Mouse (Mus musculus): ENCODE data around the gene Prkg1. TPM values are rescaled to one million over a fixed set of nuclear protein-coding genes. Genes with fewer than 3 reads are reported as not detected.
"Not testable (repeated sequence)": the region's sequence is repeated elsewhere in the genome, so short reads cannot be mapped to it uniquely, and the experiment has no call there.

Gene Prkg1
- total RNA-seq, 2 experiments from 2014 or later, result not detected

DNA sequence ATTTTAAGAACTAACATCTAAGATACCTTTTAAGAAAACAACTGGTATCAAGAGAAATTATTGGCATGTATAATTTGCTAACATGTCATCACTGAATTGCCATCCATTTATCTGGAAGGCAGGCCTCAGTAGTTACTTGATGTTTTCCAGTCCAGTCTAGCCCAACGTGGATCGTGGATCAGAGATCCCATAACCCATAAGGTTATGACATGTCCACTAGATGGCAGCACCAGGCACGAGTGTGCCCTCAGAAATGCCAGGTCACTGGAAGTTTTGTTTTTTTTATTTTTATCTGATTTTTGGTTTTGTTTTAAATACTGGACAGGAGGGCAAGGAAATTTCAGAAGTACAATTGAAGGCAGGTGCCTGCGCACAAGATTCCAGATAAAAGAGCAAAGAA is 422.7 kb downstream of the Prkg1 start:
- 0 out of 2 replicates have a peak, but pooled peaks have one; percentile 54 for ATAC-seq (replicated peaks; ENCODE audit: low FRiP score, poor library complexity, severe bottlenecking)

DNA sequence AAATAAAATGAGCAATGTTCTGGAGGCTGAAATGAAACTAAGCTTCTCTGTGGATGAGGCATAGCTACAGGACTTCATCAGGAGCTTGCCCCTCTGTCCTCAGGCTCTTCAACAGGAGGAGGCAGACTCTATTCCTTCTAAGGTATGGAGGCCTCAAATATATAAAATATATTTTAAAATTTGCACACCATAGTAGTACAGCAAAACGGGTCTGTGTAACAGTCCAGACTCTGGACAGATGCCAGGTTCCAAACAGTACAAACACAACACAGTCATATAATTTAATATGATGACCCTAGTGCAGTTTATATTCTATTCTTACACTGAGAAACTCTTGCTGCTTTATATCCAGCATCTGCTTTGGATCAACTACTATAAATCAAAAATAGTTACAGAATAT is 423.9 kb downstream of the Prkg1 start:
- no peak for ATAC-seq (replicated peaks; ENCODE audit: low FRiP score, poor library complexity, severe bottlenecking)

DNA sequence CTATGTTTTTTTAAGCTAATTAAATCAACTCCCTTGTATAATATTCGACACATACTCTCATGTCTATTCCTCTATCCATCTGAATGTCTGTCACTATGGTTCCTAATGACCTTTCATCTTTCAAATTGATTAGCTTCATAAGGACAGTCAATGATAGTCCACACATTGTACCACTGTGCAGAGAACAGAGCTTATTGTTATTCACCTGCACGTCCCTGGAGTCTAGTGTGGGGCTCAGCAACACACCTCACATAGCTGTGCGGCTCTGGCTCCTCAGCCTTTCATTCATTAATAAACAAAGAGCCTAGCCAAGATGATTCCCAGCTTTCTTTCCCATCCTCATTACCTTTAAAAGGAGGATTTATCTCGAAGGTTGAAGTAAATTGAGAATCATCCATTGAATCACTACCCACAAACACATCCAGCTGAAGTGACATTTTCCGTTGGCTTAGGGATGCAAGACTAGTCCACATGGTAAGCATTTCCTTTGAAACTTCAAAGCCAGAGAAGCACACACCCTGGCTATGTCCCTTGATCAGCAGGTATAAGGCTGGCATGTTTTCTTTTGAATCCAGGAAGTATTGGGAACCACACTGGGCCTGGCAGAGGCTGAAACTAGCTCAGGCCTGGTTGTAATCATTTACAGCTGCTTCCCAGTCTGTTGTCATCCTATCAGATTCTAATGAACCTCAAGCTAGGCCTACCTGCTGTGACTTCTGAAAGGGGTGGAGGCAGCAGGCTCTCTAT is 426.3 kb downstream of the Prkg1 start:
- no peak for ATAC-seq (replicated peaks; ENCODE audit: low FRiP score, poor library complexity, severe bottlenecking)

DNA sequence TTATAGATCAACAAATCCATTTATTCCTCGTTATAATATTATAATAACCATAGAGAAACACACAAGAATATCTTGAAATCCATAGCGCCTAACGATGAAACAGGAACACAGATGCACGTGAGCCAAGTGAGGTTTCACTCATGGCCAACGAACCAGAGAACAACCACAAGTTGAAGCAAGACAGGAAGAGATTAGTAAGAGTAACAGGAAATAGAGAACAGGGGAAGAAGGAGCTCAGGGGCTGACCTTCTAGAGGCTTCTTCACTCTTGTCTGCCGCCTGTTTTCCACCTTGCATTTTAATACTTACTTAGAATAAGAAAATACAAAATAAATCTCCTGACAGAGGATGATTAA is 427.0 kb downstream of the Prkg1 start:
- ATAC-seq (replicated peaks; ENCODE audit: low FRiP score, poor library complexity, severe bottlenecking), result no peak

DNA sequence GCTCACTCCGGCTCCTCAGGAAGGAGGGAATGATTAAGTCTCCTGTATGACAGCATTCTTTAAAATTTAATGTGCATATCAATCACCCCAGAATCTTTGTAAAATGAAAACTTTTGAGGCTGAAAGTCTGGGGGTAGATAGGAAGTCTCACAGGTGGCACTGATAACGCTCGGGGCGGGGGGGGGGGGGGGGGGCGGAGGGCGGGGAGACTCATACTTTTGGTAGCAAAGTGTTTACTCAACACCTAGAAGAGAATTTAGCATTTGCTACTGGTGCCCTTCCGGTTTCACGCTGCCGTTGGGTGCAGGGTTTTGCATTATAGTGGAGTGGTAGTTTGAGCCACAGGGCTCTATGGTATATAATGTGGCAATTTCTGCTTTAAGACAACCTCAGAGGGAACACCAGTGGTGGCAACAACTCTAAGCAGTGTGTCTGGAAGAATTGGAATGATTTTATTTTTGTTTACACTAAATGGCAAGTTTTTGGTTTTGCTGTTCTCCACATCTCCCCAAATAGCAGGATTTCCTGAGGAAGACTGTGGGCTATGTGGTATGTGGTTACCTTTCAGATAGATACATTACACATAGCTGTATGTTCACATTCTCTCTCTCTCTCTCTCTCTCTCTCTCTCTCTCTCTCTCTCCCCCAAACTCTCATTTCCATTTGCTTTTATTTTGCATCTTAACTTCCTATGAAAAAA is 427.5 kb downstream of the Prkg1 start:
- no peak for ATAC-seq (replicated peaks; ENCODE audit: low FRiP score, poor library complexity, severe bottlenecking)

DNA sequence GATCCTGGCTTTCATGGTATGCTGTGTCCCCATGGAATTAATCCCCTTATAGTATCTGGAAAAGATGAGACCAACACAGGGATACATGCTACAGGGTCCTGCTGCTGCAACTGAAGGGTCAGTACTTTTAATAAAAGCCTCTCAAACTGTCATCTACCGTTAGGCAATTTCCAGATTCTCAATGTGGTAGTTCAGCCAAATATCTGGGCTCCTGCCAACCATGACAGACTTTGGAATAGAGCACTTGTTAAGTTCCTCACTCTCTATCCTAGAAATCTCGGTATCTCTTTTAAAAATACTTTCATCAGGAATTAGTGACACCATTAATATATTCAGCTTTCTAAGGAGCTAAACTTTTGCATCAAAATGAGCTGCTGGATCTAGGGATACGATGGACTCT is 428.5 kb downstream of the Prkg1 start:
- ATAC-seq (replicated peaks; ENCODE audit: low FRiP score, poor library complexity, severe bottlenecking), result no peak

DNA sequence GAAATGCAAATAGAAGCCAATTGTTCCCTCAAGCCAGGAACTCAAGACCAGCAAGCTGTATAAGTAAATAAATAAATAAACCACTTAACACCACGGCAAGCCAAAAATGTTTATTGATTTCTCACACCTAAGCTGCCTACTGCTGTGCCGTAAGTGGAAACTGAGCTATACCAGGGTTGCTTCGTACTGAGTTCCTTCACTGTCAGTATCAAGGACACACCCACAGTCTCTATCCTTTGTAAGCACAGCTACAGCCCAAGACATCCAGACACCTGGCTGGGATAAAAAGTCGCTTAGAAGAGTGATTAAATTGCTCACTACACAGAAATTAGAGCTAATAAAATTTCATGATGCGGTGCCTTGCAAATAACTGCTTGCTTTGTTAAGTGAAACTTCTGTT is 434.9 kb downstream of the Prkg1 start:
- no peak for ATAC-seq (replicated peaks; ENCODE audit: low FRiP score, poor library complexity, severe bottlenecking)

DNA sequence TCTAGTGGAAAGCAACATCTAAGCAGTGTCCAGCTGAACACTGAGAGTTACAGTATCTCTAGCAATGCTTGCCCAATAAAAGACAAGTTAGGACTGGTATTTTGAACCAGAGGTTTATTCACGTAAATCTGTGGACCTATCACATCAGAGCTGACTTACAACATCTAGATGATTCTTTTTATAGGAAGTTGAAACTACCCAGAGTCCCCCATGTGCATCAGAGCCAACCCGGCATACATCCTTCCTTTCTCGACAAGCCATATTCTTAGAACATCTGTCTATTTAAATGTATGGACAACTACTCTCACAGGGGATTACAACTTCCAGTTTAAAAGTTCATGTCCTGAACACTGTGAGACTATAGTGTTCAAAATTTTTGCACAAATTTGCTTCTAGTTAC is 460.1 kb downstream of the Prkg1 start:
- no peak for ATAC-seq (replicated peaks; ENCODE audit: low FRiP score, poor library complexity, severe bottlenecking)

DNA sequence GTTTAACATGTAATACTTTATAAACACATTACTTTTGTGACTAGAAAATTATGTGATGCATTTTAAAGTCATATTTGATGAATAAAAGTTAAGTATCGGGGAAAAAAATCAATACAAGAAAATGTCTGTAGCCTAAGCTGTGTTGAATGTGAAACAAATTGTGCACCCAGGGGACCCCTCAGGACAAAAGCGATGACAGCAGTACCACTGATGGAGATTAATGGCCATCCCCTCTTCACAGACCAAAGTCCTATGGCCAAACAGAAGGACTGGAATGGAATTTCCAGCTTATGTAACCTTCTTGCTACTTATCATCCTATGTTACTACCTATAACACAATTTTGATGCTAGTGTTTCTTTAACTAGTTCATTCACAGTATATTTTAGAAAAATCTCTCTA is 473.6 kb downstream of the Prkg1 start:
- no peak for ATAC-seq (replicated peaks; ENCODE audit: low FRiP score, poor library complexity, severe bottlenecking)

DNA sequence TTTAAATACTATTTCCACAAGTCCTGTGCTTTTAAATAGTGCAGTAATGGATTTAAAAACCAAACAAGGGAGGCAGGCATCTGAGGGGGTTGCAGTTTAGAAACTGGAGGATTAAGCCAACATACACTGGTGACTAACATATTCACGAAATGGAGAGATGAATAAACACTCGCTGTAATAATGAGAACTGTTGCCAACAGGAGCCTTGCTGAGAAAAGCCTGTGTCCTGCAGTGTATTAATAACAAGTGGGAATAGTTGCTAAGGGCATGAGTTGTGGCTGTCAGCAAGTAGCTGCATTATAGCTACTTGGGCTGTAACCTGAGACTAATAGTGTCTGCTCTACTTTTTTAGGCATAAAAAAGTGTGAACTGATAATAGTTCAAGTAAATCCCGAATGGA is 480.3 kb downstream of the Prkg1 start:
- ATAC-seq (replicated peaks; ENCODE audit: low FRiP score, poor library complexity, severe bottlenecking), result no peak

DNA sequence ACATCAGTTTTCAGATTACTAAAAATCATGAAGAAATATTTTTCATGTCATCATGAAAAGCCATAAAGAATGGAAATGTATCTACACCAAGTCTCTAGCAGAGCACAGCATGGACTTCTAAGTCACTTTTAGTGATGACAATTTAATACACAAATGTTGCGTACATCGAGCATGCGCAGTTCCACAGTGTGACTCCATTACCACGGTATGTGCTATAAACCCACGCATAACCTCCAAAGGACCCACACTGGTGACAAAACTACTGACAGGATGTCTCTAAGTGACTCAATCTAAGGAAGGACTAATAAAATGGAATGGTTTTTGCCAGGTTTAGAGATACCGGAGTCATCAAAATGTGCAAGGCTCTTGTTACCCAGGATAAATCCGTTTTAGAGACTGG is 480.7 kb downstream of the Prkg1 start:
- ATAC-seq (replicated peaks; ENCODE audit: low FRiP score, poor library complexity, severe bottlenecking), result no peak

DNA sequence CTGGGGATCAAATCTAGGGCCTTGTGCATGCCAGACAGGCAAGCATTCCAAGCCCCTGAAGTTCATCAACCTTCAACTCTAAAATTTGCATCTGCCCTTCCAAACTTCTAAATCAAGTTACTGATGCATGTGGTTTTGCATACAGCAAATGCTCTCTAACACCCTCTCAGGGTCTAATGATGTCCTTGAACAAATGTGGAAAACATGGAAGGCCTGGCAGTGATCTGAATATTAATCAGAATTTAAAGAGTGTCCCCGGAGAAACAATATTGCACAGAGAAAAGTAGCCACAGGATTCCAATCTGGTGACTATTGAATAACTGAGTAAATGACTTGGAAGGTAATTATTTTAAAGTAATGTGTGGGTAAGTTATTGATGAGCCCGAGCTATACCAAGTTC is 481.2 kb downstream of the Prkg1 start:
- ATAC-seq (replicated peaks; ENCODE audit: low FRiP score, poor library complexity, severe bottlenecking), result no peak

DNA sequence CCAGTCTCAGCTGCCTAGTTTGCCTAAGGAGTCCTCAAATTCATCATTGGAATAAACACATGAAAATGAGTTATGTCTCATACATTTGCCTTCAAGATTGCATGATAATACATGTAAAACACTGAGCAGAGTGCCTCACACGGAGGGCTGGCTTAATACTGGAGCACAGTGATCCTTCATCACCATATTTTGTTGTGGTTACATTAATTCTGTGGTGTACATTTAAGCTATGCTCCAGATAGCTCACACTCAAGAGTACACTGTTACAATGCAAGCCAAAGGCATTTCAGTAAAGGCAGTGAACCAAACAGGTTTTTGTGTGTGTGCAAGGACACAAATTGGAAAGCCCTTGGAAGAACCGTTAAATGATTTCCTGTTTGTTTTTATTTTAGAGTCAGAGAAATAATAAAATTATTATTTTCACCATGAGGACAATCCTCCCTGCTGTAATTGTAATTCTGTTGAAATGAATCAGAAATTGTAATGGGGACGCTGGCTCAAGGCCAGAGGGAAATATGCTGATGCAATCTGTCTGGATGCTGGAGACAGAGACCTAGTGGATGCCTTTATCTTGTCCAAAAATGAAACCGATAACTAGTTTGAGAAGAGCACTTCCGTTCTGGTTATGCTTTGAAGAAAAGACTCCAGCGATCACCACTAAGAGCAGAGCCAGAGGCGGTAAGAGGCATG is 484.9 kb downstream of the Prkg1 start:
- ATAC-seq (replicated peaks; ENCODE audit: low FRiP score, poor library complexity, severe bottlenecking), result no peak

DNA sequence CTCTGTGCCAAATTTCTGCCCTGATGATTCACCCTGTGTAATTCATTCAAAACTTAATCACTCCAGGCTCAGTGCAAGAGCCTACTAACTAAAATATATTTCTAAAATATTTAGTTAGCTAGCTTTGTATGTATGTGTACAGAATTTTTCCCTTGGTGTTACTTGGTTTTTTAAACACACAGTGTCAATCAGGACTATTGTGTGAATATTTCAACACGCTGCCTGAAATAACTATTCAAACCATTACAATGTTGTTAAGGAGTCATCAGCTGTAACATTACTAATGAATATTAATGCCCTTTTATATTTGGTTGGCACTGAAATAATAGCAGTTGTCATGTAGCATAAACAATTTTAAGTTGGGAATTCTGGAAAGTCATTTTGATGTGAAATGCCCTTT is 502.4 kb downstream of the Prkg1 start:
- no peak for ATAC-seq (replicated peaks; ENCODE audit: low FRiP score, poor library complexity, severe bottlenecking)

DNA sequence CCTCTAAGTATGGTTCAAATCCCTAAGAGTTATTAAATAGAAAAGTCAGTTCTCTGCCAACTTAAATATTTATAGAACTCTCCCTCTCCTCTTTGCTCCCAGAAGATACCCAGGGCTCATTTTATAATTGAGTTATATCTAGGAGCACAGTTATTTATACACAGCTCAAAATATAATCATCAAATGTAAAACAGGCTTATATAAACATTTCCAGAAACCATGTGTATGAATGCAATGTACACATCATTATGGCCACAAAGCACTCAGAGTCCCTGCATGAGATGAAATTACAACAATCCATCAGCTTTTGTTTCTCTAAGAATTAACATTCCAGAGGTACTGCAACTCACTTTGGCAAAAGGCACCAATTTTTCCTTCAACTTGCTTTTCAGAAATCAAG is 504.3 kb downstream of the Prkg1 start:
- ATAC-seq (replicated peaks; ENCODE audit: low FRiP score, poor library complexity, severe bottlenecking), result no peak

DNA sequence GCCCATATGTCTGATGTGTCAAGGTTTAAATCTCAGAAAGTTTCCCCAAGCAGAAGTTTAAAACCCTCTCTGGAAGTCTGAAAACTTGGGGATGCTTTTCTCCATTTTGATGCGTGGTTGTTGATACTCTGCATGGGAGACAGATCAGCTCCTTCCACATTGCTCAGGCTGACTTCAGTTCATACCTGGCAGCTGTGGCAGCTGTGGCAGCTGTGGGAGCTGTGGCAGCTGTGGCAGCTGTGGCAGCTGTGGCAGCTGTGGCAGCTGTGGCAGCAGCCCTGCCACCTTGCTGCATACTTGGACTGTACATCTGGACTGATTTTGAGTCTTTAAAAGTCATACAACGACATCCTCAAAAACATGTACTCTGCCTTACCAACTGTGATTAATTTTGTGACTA is 509.1 kb downstream of the Prkg1 start:
- ATAC-seq (replicated peaks; ENCODE audit: low FRiP score, poor library complexity, severe bottlenecking), result no peak

DNA sequence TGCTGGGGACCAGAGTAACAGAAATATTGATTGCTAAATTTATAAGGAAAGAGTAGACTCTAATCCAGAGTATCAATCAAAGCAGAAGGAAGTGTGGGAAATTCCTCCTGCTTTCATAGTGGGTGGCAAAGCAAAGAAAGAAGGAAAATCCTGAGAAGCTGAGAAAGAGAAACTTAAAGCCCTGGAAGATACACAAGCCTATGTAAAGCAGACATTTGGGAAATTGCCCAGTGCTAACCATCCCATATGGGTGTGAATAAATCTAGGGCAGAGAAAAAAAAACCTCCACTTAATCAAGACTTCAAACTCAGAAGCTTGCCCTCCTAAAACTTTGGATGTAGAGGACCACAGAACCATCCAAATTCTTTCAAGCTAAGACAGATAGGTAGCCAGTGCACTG is 532.4 kb downstream of the Prkg1 start:
- no peak for ATAC-seq (replicated peaks; ENCODE audit: low FRiP score, poor library complexity, severe bottlenecking)

DNA sequence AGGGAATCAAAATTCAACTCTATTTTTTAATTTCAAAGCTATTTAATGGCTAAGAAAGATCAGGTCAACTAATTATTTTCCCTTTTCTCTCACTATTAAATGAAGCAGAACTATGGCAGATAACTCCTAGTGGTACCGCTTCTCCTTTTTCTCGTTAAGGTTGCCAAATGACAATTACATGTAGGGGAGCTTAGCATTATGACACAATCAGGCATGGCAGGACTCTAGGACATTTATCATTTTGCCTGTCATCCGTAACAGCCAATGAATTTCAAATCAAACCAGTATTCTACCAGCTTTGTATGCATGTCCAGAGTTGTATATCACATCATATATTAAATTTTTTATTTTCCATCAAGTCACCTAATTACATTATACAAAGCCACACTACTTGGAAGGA is 536.4 kb downstream of the Prkg1 start:
- ATAC-seq (replicated peaks; ENCODE audit: low FRiP score, poor library complexity, severe bottlenecking), result no peak

DNA sequence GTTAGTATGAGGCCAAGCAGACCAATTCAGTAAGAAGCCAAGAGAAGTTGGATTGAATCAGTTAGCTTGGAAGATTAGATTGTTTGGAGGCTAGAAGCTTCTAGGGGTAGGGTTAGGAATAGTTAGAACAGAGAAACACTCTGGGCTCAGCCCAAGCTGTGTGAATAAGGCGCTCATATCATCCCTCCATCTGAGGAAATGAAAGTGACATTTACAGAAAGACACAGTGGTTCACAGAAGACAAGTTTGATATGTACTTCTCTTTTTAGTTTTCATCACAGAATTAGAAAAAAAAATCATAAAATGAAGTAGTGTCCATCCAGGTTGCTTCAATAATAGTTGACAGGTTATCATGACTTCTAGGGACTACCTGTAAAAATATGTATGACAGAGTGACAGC is 541.4 kb downstream of the Prkg1 start:
- ATAC-seq (replicated peaks; ENCODE audit: low FRiP score, poor library complexity, severe bottlenecking), result no peak

DNA sequence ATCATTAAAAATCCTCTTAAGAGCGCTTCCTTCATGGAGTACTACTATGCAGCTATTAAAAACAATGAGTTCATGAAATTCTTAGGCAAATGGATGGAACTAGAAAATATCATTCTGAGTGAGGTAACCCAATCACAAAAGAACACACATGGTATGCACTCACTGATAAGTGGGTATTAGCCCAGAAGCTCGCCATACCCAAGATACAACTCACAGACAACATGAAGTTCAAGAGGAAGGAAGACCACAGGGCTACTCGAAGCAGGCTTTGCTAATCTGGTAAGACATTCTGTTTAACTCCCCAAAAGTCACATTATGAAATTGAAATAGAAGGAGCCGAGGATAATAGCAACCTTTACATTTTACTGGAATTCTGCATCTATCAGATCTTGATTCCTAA is 545.6 kb downstream of the Prkg1 start:
- ATAC-seq (replicated peaks; ENCODE audit: low FRiP score, poor library complexity, severe bottlenecking), result not testable (repeated sequence)

DNA sequence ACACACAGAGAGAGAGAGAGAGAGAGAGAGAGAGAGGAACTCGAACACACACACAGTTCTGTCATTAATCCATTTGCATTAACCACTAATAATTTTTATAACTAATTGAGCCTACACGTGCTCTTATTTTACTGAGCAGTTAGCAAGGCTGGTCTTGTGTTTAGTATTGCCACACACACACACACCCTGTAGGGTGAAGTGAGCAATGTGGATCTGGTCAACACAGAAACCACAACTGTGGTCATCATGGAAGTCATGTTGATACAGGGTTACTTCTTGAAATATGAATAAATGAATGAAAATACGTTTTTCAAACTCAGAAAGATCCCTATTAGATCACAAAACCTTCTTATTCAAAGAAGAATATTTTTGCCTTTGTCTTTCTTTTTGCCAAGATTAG is 554.0 kb downstream of the Prkg1 start:
- ATAC-seq (replicated peaks; ENCODE audit: low FRiP score, poor library complexity, severe bottlenecking), result no peak

Measured in erythroid progenitor cell, adult 5-6 weeks (primary cell).